Mouse (Mus musculus) heart, postnatal 14 days (tissue): ENCODE results near the gene Olfr1369-ps1. TPM values are rescaled to one million over a fixed set of nuclear protein-coding genes. Genes with fewer than 3 reads are reported as not detected.
"Not testable (repeated sequence)": the region's sequence is repeated elsewhere in the genome, so short reads cannot be mapped to it uniquely, and the experiment has no call there.

Experiments used
- DNase-seq, 2 experiments: peaks; one replicate each; pipeline ENCODE4 v3.0.0; 2021 to 2022
- intact Hi-C: fragments of 180-260 bp; cut with DNase I; formaldehyde crosslinking; loops from one replicate; pipeline ENCODE4 v1.15.1; 2025
- long read RNA-seq, 2 experiments: library from polyadenylated mRNA; stranded (forward); transcript quantifications; one replicate each; pipeline ENCODE4 v2.0.0; 2021
- total RNA-seq, 2 experiments: library from RNA; stranded (reverse); gene quantifications; 2 replicates each; pipeline ENCODE4 v1.2.3; 2021

Gene Olfr1369-ps1
- not detected for total RNA-seq
- long read RNA-seq, experiment 1, result 0 reads
- long read RNA-seq, experiment 2, result 0 reads

DNA sequence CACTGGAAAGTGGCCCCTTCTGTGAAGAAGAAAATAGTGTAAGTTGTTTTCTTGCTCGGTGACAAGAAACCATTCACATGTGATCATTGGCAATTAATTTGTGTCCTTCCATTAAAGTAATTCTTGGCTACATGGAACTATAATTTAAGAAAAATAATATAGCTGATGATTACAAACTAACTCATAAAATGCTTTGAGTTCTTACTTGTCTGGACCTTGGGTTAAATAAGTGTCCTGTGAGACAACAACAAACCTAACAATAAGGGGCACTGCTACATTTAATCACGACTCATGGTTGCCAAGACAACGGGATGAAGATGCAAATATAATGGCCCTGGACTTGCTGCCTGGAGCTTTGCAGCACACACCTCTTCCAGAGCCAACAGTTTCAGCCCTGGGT is at the start of gene Olfr1369-ps1:
Olfr1369-ps1 (plus strand) TSS at position 301 of the 400 bp plus-strand sequence.
- intact Hi-C loops, DNase-seq: not testable (repeated sequence)

DNA sequence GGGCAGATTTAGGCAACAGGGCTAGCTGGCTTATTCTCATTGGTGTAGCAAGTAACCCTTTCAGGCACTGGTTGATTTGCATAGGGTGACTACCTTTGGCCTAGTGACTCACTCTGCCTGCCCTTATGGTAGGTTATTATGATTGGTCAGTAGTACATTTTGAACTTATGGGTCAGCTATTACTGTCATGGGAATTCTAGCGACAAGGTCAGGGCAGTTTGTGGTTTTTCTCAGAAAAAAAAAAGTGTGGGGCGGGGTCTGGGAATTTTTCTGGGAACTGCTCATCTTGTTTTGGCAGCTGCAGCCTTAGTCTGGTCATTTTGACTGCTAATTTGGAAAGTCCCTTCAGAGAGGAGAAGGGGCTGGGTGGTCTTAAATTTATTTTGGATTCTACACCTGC is 45.3 kb upstream of the Olfr1369-ps1 start:
- intact Hi-C loops, result no loop called here

GRCm38 (mm10) chr13:21074847-21075246 is 36.4 kb upstream of the Olfr1369-ps1 start, which contains the start of gene Olfr1370:
TSS of gene Olfr1370 (minus strand) at chr13:21074947.
- intact Hi-C loops, result no loop called here
- no peak for DNase-seq

More for the DNA sequence above, 45.3 kb upstream of the Olfr1369-ps1 start:
- no peak for DNase-seq

DNA sequence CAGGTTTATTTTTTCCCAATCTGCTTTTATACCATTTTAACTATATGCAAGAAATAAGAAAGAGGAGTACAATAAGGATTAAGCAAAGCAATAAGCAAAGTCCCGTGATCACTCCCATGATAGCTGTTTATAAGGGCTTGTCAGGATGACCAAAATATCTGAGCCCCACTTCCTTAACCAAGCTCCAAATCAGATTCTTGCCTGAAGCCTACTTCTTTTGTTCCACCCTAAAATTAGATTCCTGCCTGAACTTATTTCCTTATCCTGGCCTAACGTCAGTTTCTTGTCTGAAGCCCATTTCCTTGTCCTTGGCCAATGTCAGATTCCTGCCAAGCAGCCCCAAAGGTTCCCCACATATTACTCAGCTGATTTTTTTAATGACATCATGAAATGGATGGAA is 28.6 kb upstream of the Olfr1369-ps1 start:
- peak in 1 of 2 experiments; percentile 1 for DNase-seq
- intact Hi-C loops, result no loop called here

DNA sequence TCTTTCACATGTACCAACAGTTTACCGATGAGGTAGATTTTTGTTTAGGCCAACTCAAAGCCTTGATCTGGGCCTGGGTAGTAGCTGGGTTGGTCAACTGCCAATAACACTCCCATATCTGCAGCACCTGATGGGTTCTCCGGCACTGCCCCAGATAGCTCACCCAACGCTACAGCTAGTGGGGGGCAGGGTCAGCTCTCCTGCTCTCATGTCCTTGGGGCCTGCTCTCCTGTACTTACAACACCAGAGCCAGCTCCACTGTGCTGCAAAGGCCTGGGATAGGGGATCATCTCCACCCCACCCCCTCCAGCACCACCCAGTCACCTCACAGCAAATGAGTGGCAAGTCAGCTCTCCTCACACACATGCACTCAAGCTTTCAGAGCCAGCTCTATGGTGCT is 1.5 kb upstream of the Olfr1369-ps1 start:
- no peak for DNase-seq
- intact Hi-C loops, result no loop called here

GRCm38 (mm10) chr13:21110441-21110840 is 842 bp upstream of the Olfr1369-ps1 start:
- intact Hi-C loops, result no loop called here
- no peak for DNase-seq

- intact Hi-C loops, result no loop called here
- no peak for DNase-seq
These were observed 2.8 kb downstream of the Olfr1369-ps1 start for GRCm38 (mm10) chr13:21114121-21114520.

- intact Hi-C loops, DNase-seq: not testable (repeated sequence)
These were observed 18.1 kb downstream of the Olfr1369-ps1 start, which contains the start of gene Olfr263 for GRCm38 (mm10) chr13:21129339-21129738. TSS of gene Olfr263 (plus strand) at chr13:21129639.

- intact Hi-C loops, result no loop called here
- DNase-seq, result no peak
These were observed 31.1 kb downstream of the Olfr1369-ps1 start for GRCm38 (mm10) chr13:21142421-21142820.

- intact Hi-C loops, result no loop called here
- no peak for DNase-seq
These were observed 34.5 kb downstream of the Olfr1369-ps1 start, which contains the start of gene Olfr1368 for GRCm38 (mm10) chr13:21145767-21146166. TSS of gene Olfr1368 (minus strand) at chr13:21145867.

- DNase-seq, result no peak
- intact Hi-C loops, result loop anchor here (5.0 kb wide), 2 partner anchors 791 to 859 kb away; partner anchors contain the start of gene Zfp184
These were observed 44.6 kb downstream of the Olfr1369-ps1 start for GRCm38 (mm10) chr13:21155888-21156287.

DNA sequence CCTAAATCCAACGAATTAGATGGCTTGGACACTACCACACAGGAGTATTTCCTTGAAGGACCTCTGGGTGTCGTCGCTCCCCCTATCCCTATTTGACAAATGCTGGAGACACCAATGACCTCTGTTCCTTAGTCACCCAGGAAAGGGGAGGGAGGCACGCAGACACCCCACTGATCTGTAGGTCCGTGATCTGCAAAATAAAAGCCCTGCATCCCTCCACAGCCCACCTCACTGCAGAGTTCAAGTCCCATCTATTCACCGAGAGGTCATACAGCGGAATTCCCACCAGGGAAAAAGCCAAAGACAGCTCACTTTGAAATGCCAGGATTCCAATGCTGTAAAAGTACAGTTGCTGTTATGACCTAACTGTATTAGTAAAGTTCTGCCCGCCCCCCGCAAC is 46.8 kb downstream of the Olfr1369-ps1 start:
- no peak for DNase-seq

GRCm38 (mm10) chr13:21158785-21159474 is 47.6 kb downstream of the Olfr1369-ps1 start:
- peak; percentile 88 to 91 for DNase-seq
- intact Hi-C loops, result loop anchor here (1.0 to 5.0 kb wide), 4 partner anchors 219 to 862 kb away; partner anchors contain the start of gene Zfp184

More for the DNA sequence above, 46.8 kb downstream of the Olfr1369-ps1 start:
- intact Hi-C loops, result loop anchor here (2.0 to 5.0 kb wide), 3 partner anchors 789 to 861 kb away; partner anchors contain the start of gene Zfp184

DNA sequence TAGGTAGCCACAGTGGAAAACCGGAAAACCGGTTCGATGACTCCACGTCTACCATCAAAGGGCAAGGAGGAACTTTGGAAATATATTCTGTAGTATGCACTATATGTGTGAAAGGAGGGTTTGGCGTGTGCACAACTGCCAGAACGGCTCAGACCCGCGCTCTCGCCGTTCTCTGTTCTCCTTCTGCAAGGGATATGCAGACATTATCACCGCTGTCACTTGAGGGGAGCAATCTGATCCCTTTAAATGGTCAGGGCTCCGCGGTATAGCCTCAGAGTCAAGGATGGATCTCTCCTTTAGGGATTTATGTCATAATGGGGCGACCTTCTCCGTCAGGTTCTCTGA is 48.2 kb downstream of the Olfr1369-ps1 start:
- DNase-seq, result no peak
- intact Hi-C loops, result loop anchor here (1.0 to 5.0 kb wide), 4 partner anchors 219 to 862 kb away; partner anchors contain the start of gene Zfp184

DNA sequence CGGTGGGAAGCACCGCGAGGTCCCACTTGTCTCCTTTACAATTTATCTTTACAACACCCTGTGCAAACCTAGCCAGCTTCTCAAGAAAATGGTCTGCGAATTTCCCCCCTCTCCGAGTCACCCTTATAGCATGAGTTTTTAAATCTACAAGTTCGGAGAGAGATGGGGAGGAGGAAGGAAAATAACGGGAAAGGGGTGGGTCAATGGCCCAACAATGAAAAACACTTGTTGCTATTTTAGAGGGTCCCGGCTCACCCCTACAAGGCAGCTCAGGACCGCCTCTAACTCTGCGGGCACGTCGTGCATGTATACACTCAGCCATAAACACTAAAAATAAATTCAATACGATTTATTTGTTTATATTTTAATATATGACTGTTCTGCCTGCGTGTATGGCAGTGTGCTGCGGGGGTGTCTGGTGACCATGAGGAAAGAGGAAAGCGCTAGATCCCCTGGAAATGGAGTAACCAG is 48.8 kb downstream of the Olfr1369-ps1 start:
- intact Hi-C loops, result loop anchor here (2.0 to 5.0 kb wide), 4 partner anchors 72 to 552 kb away; no protein-coding TSS in a partner anchor
- no peak for DNase-seq

DNA sequence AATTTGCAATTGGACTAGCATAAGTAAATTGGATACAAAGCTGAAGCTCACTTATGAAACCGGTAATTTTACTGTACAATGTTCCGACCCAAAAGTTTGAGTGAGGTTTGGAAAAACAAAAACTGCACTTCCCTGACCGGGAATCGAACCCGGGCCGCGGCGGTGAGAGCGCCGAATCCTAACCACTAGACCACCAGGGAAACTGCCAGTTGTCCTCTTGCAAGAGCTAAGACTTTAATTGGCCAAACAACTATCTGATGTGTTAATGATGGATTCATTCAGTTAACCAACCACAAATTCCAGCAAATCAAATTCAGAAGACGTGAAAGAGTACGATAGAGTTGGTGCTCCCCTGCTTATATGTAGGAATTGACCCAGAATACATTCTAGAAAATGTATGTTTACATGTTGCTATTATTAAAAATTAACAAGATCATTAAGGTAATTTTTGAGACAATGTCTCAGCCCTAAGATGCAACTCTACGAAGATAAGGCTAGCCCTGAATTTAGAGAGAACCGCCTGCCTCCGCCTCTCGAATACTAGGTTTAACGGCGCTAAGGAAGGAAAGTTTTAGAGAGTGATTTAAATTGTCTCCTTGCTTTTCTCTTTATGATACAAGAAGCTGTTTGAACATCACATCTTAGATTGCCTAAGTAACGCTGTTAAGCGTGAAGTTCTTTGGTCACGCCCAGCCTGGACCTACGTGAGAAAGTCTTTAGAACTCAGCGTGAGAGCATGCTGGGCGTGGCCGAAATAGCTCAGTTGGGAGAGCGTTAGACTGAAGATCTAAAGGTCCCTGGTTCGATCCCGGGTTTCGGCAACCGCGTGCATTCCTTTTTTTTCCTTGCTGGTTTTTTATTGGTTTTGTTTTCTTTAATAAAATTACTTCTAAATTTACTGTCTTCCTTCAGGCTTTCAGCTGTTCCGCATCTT is 49.6 kb downstream of the Olfr1369-ps1 start:
- intact Hi-C loops, result loop anchor here (2.0 to 5.0 kb wide), 4 partner anchors 71 to 551 kb away; no protein-coding TSS in a partner anchor
- peak; percentile 93 to 95 for DNase-seq

DNA sequence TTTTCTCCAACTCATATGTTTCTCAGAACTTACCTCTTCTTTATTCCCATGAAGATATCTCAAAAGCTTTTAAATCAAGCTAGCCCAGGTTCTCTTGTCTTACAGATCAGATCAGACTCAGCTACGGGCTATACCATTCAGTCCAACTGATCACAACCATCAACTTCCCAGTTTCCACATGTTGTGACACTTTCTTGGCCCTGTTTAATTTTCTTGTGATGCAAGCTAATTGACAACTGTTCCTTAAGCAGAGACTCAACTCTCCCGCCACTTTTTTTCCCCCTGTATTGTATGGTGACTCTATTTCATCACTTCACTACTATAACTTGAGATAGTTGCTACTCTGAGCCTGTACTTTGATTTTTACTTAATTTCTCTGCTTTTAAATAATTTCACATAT is 50.3 kb downstream of the Olfr1369-ps1 start:
- intact Hi-C loops, result loop anchor here (2.0 to 5.0 kb wide), 4 partner anchors 71 to 551 kb away; no protein-coding TSS in a partner anchor
- DNase-seq, result no peak

DNA sequence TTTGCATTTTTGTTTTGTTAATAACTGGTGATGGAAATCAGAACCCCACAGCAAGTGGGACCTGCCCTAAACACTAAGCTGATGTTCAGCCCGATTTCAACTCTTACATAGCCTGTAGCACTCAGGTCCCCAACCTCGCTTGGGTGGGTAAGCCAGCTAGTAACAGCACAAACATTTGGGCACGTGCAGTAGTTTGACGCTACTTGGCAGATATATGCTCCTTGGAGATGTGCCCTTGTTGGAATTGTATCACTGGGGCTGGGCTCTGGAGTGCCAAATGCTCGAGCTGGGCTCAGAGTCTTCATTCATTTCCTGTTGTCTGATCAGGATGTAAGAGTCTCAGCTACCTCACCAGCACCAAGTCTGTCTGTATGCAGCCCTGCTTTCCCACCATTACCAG is 51.3 kb downstream of the Olfr1369-ps1 start:
- no peak for DNase-seq
- intact Hi-C loops, result loop anchor here (5.0 kb wide), 3 partner anchors 70 to 550 kb away; no protein-coding TSS in a partner anchor

GRCm38 (mm10) chr13:21166936-21167909 is 55.9 kb downstream of the Olfr1369-ps1 start:
- DNase-seq, result peak; percentile 75 to 79
- intact Hi-C loops, result no loop called here
